Mouse (Mus musculus): Measurements from ENCODE around the gene Cdc42ep4. TPM values are rescaled to one million over a fixed set of nuclear protein-coding genes. Genes with fewer than 3 reads are reported as not detected.
A peak's percentile ranks its signal among the peaks of the same experiment; 100 is the strongest.

Gene Cdc42ep4
- polyA plus RNA-seq, 1 experiment from 2014 or later, result 59.7 TPM

- ATAC-seq (ENCODE audit: insufficient read depth, low FRiP score), result no peak
- Histone ChIP-seq H3K27ac (ENCODE audit: low read length) (0 out of 2 replicates have a peak overlapping the region, but pooled peaks have one; percentile 4), H3K4me3 (replicated peaks; ENCODE audit: low read length) (no peak overlapping the region), H3K27me3 (ENCODE audit: control insufficient read depth, insufficient read depth, low read length) (no peaks in the 10 kb centered on the region), H3K4me2 (ENCODE audit: low read depth, low read length) (no peak overlapping the region), H3K9ac (ENCODE audit: low read length) (no peak overlapping the region), H3K9me3 (replicated peaks; ENCODE audit: control insufficient read depth, low read length) (no peaks in the 10 kb centered on the region), H3K36me3 (ENCODE audit: control insufficient read depth, insufficient read depth, low read length) (no peaks in the 10 kb centered on the region), H3K4me1 (ENCODE audit: control insufficient read depth, insufficient read depth, low read length) (peaks cover 28% of the 10 kb centered on the region)
- WGBS, result 49% methylated on average over 8 of the region's 8 CpGs
These were observed 15.6 kb upstream of the Cdc42ep4 start for GRCm38 (mm10) chr11:113767285-113767684.

DNA sequence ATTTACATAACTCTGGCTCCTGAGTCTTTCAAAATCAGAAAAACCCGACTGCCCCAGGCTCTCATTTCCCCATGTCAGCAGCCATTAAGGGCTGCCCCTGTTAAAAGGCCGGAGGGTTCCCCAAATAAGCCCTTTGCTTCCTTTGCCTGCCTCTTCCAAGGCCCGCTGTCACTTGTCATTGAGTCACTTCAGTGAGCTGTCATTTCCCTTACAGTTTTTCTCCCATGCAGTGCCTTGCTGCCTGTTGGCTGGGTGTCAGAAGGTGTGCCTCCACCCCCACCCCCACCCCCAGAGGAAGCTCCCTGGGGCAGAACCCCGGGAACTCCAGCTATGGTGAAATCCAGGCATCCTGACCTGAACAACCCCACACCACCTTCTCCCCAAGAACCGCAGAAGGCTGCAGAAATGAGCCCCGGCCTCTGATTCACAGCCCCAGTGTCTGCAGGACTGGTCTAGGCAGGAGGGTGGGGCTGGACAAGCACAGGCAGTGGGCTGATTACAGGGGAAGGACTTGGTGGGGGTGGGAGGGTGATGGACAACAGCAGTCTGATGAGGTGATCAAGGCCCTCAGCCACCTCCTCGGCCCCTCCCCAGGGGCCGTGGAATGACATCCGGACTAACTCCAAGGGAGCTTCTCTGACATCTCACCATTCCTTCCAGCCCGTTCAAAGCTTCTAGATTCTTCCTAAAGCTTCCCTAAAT, 14.8 kb upstream of the Cdc42ep4 start:
- H3K27ac ChIP-seq (ENCODE audit: low read length), result peak overlapping the region; percentile 51
- H3K9me3 ChIP-seq (replicated peaks; ENCODE audit: control insufficient read depth, low read length), result no peaks in the 10 kb centered on the region
- H3K36me3 ChIP-seq (ENCODE audit: control insufficient read depth, insufficient read depth, low read length), result no peaks in the 10 kb centered on the region
- peak; percentile 68 for ATAC-seq (ENCODE audit: insufficient read depth, low FRiP score)
- no peak overlapping the region for H3K4me2 ChIP-seq (ENCODE audit: low read depth, low read length)
- H3K4me3 ChIP-seq (replicated peaks; ENCODE audit: low read length), result no peak overlapping the region
- no peaks in the 10 kb centered on the region for H3K27me3 ChIP-seq (ENCODE audit: control insufficient read depth, insufficient read depth, low read length)
- no peak overlapping the region for H3K9ac ChIP-seq (ENCODE audit: low read length)
- peaks cover 28% of the 10 kb centered on the region for H3K4me1 ChIP-seq (ENCODE audit: control insufficient read depth, insufficient read depth, low read length)
- 26% methylated on average over 10 of the region's 10 CpGs for WGBS

DNA sequence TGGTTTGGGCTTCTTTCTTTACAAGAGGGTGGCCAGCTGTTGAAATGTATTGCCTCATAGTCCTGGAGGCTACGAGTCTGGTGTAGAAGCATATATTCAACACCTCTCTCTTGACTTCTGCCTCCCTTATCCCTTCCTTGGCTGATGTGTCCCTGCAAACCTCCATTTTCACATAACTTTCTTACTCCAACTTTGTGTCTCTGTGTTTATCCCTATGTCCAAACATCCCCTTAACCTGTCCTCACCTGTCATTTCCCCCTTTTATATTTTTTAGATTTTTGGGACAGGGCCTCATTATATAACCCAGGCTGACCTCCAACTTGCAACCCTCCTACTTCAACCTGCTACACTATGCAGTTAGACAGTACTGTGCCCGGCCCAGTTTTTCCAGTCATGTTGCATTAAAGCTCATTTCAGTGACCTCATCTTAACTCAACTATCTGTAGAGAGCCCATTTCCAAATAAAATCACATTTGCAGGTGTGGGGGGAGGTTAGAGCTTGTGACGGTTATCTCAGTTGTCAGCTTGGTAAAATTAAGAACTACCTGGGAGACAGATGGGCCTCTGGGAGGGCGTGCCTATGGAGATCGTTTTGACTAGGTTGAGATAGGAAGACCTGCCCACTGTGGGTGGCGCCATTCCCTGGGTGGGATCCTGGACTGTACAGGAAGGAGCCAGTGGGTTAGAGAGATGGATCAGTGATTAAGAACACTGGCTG, 12.6 kb upstream of the Cdc42ep4 start:
- H3K9ac ChIP-seq (ENCODE audit: low read length), result no peak overlapping the region
- no peaks in the 10 kb centered on the region for H3K27me3 ChIP-seq (ENCODE audit: control insufficient read depth, insufficient read depth, low read length)
- H3K36me3 ChIP-seq (ENCODE audit: control insufficient read depth, insufficient read depth, low read length), result no peaks in the 10 kb centered on the region
- no peaks in the 10 kb centered on the region for H3K9me3 ChIP-seq (replicated peaks; ENCODE audit: control insufficient read depth, low read length)
- WGBS, result 65% methylated on average over 6 of the region's 6 CpGs
- peaks cover 28% of the 10 kb centered on the region for H3K4me1 ChIP-seq (ENCODE audit: control insufficient read depth, insufficient read depth, low read length)
- no peak for ATAC-seq (ENCODE audit: insufficient read depth, low FRiP score)
- H3K4me2 ChIP-seq (ENCODE audit: low read depth, low read length), result no peak overlapping the region
- no peak overlapping the region for H3K4me3 ChIP-seq (replicated peaks; ENCODE audit: low read length)
- H3K27ac ChIP-seq (ENCODE audit: low read length), result no peak overlapping the region

- H3K9ac ChIP-seq (ENCODE audit: low read length), result no peak overlapping the region; the same call in 1 of the 2 replicates
- H3K4me3 ChIP-seq (replicated peaks; ENCODE audit: low read length), result no peak overlapping the region
- H3K4me1 ChIP-seq (ENCODE audit: control insufficient read depth, insufficient read depth, low read length), result peaks cover 28% of the 10 kb centered on the region
- no peaks in the 10 kb centered on the region for H3K9me3 ChIP-seq (replicated peaks; ENCODE audit: control insufficient read depth, low read length)
- H3K4me2 ChIP-seq (ENCODE audit: low read depth, low read length), result 0 out of 2 replicates have a peak overlapping the region, but pooled peaks have one; percentile 4
- no peaks in the 10 kb centered on the region for H3K36me3 ChIP-seq (ENCODE audit: control insufficient read depth, insufficient read depth, low read length)
- no peak for ATAC-seq (ENCODE audit: insufficient read depth, low FRiP score)
- no peaks in the 10 kb centered on the region for H3K27me3 ChIP-seq (ENCODE audit: control insufficient read depth, insufficient read depth, low read length)
- H3K27ac ChIP-seq (ENCODE audit: low read length), result no peak overlapping the region
- WGBS, result 18% methylated on average over 5 of the region's 5 CpGs
These were observed 11.8 kb upstream of the Cdc42ep4 start for GRCm38 (mm10) chr11:113763449-113763848.

DNA sequence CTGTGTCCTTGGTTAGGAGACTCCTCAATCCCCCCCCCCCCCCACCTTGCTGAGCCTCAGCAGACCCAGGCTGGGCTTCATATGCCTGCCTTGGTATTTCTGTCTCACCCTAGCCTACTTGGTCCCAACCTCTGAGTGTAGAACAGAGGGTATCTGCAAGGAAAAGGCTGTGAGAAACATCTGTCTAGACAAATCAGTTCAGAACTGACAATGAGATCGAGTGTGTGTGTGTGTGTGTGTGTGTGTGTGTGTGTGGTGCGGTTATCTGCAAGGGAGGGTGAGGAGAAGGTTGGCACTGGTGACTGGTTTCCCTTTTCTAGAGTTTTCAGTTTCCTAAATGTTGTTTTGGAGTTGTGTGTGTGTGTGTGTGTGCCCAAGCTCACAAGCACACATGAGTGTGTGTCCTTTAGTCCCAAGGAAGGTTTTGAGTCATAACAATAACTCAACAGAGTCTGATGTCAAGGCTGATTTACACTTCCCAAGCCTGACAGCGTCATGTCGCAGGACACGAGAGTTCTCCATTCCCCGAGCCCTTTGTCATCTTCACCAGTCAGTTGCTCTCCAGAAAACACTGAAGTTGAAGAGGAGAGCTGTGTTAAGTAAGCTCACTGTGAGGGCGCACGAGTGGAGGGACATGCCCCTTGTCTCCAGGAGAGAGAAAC, 10.6 kb upstream of the Cdc42ep4 start:
- ATAC-seq (ENCODE audit: insufficient read depth, low FRiP score), result no peak
- H3K36me3 ChIP-seq (ENCODE audit: control insufficient read depth, insufficient read depth, low read length), result no peaks in the 10 kb centered on the region
- no peak overlapping the region for H3K9ac ChIP-seq (ENCODE audit: low read length)

GRCm38 (mm10) chr11:113761646-113762045, 10.0 kb upstream of the Cdc42ep4 start:
- Histone ChIP-seq H3K4me3 (replicated peaks; ENCODE audit: low read length) (no peak overlapping the region), H3K27ac (ENCODE audit: low read length) (no peak overlapping the region), H3K4me1 (ENCODE audit: control insufficient read depth, insufficient read depth, low read length) (peaks cover 19% of the 10 kb centered on the region), H3K9me3 (replicated peaks; ENCODE audit: control insufficient read depth, low read length) (no peaks in the 10 kb centered on the region), H3K27me3 (ENCODE audit: control insufficient read depth, insufficient read depth, low read length) (no peaks in the 10 kb centered on the region), H3K4me2 (ENCODE audit: low read depth, low read length) (no peak overlapping the region), H3K9ac (ENCODE audit: low read length) (no peak overlapping the region), H3K36me3 (ENCODE audit: control insufficient read depth, insufficient read depth, low read length) (no peaks in the 10 kb centered on the region)
- no peak for ATAC-seq (ENCODE audit: insufficient read depth, low FRiP score)
- WGBS, result 85% methylated on average over 7 of the region's 7 CpGs

More for the DNA sequence above, 10.6 kb upstream of the Cdc42ep4 start:
- Histone ChIP-seq H3K27me3 (ENCODE audit: control insufficient read depth, insufficient read depth, low read length) (no peaks in the 10 kb centered on the region), H3K9me3 (replicated peaks; ENCODE audit: control insufficient read depth, low read length) (no peaks in the 10 kb centered on the region), H3K4me2 (ENCODE audit: low read depth, low read length) (no peak overlapping the region), H3K27ac (ENCODE audit: low read length) (no peak overlapping the region), H3K4me1 (ENCODE audit: control insufficient read depth, insufficient read depth, low read length) (peaks cover 23% of the 10 kb centered on the region), H3K4me3 (replicated peaks; ENCODE audit: low read length) (no peak overlapping the region)
- WGBS, result 78% methylated on average over 8 of the region's 8 CpGs

DNA sequence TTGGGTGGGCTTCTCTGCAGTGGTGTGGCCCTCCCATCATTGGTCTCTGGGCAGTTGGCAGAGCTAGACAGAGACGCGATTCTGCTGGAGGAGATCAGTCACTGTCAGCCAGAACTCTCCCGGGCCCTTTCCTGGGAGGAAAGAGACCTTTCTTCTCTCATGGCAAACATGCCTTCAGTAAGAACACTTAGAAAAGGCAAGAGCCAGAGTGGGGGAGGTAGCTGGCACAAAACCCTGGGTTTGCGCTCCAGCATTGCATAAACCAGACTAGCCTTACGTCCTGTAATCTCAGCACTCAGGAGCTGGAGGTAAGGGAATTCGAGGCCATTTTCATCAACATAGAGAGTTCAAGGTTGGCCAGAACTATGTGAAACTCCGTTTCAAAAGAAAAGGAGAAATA, 8.8 kb upstream of the Cdc42ep4 start:
- Histone ChIP-seq H3K4me2 (ENCODE audit: low read depth, low read length) (no peak overlapping the region), H3K27me3 (ENCODE audit: control insufficient read depth, insufficient read depth, low read length) (no peaks in the 10 kb centered on the region), H3K36me3 (ENCODE audit: control insufficient read depth, insufficient read depth, low read length) (no peaks in the 10 kb centered on the region), H3K9me3 (replicated peaks; ENCODE audit: control insufficient read depth, low read length) (no peaks in the 10 kb centered on the region), H3K27ac (ENCODE audit: low read length) (no peak overlapping the region), H3K9ac (ENCODE audit: low read length) (no peak overlapping the region), H3K4me3 (replicated peaks; ENCODE audit: low read length) (no peak overlapping the region), H3K4me1 (ENCODE audit: control insufficient read depth, insufficient read depth, low read length) (peaks cover 14% of the 10 kb centered on the region)
- ATAC-seq (ENCODE audit: insufficient read depth, low FRiP score), result no peak
- 52% methylated on average over 7 of the region's 7 CpGs for WGBS

- Histone ChIP-seq H3K4me1 (ENCODE audit: control insufficient read depth, insufficient read depth, low read length) (peaks cover 15% of the 10 kb centered on the region), H3K4me3 (replicated peaks; ENCODE audit: low read length) (no peak overlapping the region), H3K4me2 (ENCODE audit: low read depth, low read length) (no peak overlapping the region), H3K27ac (ENCODE audit: low read length) (no peak overlapping the region), H3K36me3 (ENCODE audit: control insufficient read depth, insufficient read depth, low read length) (no peaks in the 10 kb centered on the region), H3K9ac (ENCODE audit: low read length) (no peak overlapping the region), H3K9me3 (replicated peaks; ENCODE audit: control insufficient read depth, low read length) (no peaks in the 10 kb centered on the region), H3K27me3 (ENCODE audit: control insufficient read depth, insufficient read depth, low read length) (no peaks in the 10 kb centered on the region)
- WGBS, result 89% methylated on average over 5 of the region's 5 CpGs
- no peak for ATAC-seq (ENCODE audit: insufficient read depth, low FRiP score)
These were observed 7.2 kb upstream of the Cdc42ep4 start for GRCm38 (mm10) chr11:113758851-113759250.

- no peaks in the 10 kb centered on the region for H3K27me3 ChIP-seq (ENCODE audit: control insufficient read depth, insufficient read depth, low read length)
- no peak overlapping the region for H3K4me2 ChIP-seq (ENCODE audit: low read depth, low read length)
- no peak for ATAC-seq (ENCODE audit: insufficient read depth, low FRiP score)
- peaks cover 16% of the 10 kb centered on the region for H3K4me1 ChIP-seq (ENCODE audit: control insufficient read depth, insufficient read depth, low read length)
- H3K4me3 ChIP-seq (replicated peaks; ENCODE audit: low read length), result no peak overlapping the region
- WGBS, result 90% methylated on average over 12 of the region's 12 CpGs
- no peak overlapping the region for H3K9ac ChIP-seq (ENCODE audit: low read length)
- no peak overlapping the region for H3K27ac ChIP-seq (ENCODE audit: low read length)
- H3K9me3 ChIP-seq (replicated peaks; ENCODE audit: control insufficient read depth, low read length), result no peaks in the 10 kb centered on the region
- no peaks in the 10 kb centered on the region for H3K36me3 ChIP-seq (ENCODE audit: control insufficient read depth, insufficient read depth, low read length)
These were observed 4.9 kb upstream of the Cdc42ep4 start for GRCm38 (mm10) chr11:113756578-113756977.
